Mouse (Mus musculus): ENCODE results near the gene Fbxo33. TPM values are rescaled to one million over a fixed set of nuclear protein-coding genes. Genes with fewer than 3 reads are reported as not detected.
A peak's percentile ranks its signal among the peaks of the same experiment; 100 is the strongest.
"Not testable (repeated sequence)": the region's sequence is repeated elsewhere in the genome, so short reads cannot be mapped to it uniquely, and the experiment has no call there.

Gene Fbxo33
- total RNA-seq (2022), result 10 to 100 TPM; 41.6 to 67.2 (median 48.8) TPM

GRCm38 (mm10) chr12:59219325-59220225 is at the start of gene Fbxo33:
Gene Fbxo33, minus strand, starts transcription at chr12:59219725.
- DNase-seq, result peak; percentile 96

DNA sequence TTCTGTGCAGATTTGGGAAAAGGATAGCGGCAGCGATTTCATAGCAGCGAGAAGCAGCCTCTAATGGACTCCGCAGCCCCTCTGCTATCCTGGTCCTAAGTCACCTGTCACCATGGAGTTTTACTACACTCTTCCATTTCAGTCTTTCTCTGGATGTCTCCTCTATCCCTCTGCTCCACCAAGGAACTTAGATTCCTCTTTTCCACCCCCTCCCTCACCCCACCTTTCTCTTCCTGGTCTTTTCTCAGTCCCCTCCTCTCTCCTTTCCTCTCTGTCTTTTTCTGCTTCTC is 46.4 kb upstream of the Fbxo33 start:
- no peak for DNase-seq

DNA sequence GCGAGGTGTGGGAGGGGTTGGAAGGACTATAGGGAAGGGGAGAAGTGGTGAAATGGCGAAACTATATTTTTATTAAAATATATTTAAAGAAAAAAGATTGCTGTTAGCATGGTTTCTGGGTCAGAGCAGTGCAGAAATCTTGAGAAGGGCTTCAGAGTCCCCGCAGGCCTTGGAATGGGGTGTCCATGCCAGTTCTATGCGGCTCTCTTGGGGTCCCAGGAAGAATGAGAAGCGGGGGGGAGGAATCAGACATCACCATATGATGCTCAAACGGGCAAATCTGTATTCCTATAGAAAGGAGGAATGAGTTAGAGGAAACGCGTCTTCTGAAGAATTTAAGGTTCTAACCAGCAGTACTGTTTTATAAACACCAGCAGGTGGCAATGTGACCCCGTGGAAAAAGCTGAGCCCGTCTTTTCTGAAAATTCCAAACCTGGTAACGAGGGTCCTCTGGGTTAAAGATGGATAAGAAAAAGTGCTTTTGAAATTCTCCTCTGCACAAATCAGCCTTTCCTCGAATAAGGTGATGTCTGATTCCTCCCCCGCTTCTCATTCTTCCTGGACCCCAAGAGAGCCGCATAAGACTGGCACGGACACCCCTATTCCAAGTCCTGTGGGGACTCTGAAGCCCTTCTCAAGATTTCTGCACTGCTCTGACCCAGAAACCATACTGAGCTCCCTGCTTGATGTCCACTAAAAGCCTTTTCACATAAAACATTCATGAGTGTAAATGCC is 45.8 kb upstream of the Fbxo33 start:
- no peak for DNase-seq

DNA sequence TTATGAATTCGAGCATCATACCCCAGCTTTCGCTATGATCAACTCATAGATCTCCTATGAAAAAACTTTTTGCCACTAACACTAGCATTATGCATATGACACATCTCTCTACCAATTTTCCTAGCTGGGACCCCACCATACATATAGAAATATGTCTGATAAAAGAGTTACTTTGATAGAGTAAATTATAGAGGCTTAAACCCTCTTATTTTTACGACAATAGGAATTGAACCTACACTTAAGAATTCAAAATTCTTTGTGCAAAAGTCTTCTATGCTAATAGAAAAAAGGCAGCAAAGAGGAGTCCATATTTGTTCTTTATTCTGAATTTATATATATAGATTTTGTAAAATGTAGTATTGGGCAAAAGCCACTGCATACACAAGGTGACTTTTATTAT is 43.3 kb upstream of the Fbxo33 start:
- no peak for DNase-seq

DNA sequence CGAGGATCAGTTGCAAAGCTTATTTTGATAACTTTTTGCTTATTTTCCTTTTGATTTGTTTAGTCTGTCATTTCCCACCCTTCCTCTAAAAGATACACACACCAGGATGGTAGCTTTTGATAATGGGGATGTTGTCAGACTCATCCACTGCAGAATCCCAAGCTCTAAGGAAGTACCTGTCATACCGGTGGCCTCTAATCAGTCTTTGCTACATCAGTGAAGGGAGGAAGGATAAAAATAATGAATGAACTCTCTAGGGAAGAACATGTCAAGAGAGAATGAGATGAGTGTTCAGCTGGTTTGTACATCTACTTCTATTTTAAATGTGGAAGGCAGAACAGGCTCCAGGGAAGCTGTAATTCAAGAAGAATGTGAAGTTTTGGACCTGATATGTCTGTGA is 41.3 kb upstream of the Fbxo33 start:
- no peak for DNase-seq

DNA sequence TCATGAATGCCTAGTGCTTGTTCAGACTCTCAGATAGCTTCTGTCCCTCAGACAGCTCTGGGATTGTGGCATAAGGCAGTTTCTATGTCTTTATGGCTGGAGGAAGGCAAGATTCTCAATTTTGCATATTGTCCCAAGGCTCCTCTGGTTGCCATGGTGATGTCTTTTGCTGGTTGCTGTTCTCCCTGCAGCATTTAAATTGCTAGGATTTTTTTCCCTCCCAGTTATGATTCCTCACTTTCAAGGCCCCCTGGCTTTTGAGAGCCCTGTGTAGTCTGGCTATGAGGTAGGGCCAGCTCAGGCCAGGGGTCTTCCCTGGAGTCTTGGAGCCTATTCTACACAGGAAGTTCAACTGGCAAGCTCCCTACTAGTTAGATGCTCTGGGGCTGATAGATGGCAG is 40.8 kb upstream of the Fbxo33 start:
- DNase-seq, result no peak

DNA sequence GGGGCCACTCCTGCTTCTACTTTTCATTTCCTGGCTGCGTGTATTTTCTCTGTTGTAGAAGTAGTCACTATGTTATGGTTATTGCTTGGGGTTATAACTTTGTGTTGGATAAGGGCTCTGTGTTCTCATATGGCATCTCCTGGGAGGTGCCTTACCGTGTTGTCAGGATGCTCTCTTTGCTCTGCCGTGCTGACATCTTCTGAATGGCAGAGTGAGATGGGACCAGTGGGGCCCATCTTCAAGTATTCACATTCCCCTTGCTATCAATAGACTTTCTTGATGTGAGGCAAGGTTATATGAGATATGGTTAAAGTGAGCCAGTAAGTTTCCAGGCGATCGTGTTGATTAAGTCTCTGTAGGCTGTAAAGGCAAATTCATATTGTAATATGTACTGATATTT is 39.5 kb upstream of the Fbxo33 start:
- DNase-seq, result no peak

- no peak for DNase-seq
These were observed 30.8 kb upstream of the Fbxo33 start for GRCm38 (mm10) chr12:59250259-59250827.

GRCm38 (mm10) chr12:59248969-59249368 is 29.4 kb upstream of the Fbxo33 start:
- no peak for DNase-seq

GRCm38 (mm10) chr12:59241031-59241430 is 21.5 kb upstream of the Fbxo33 start:
- DNase-seq, result not testable (repeated sequence)

- DNase-seq, result no peak
These were observed 18.9 kb upstream of the Fbxo33 start for GRCm38 (mm10) chr12:59238434-59238833.

DNA sequence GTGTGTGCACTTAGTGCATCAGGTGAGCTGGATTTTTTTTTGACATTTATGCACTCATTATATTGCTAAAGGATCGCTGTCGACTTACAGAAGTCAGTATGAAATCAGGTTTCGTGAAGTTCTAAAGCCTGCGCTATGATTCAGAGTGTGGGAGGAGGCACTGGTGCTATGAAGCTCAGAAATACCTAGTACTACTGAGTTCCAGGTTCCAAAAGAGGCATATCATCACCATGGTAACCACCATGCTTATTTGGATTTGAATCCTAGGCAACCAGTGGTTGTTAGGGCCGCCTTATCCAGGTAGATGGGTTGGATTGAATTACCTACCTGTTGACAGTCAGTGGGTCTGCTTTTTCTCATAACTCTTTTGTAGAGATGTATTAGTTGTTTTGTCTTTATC is 8.9 kb upstream of the Fbxo33 start:
- DNase-seq, result no peak

- peak; percentile 42 for DNase-seq
These were observed 744 bp downstream of the Fbxo33 start for GRCm38 (mm10) chr12:59218640-59219321.

DNA sequence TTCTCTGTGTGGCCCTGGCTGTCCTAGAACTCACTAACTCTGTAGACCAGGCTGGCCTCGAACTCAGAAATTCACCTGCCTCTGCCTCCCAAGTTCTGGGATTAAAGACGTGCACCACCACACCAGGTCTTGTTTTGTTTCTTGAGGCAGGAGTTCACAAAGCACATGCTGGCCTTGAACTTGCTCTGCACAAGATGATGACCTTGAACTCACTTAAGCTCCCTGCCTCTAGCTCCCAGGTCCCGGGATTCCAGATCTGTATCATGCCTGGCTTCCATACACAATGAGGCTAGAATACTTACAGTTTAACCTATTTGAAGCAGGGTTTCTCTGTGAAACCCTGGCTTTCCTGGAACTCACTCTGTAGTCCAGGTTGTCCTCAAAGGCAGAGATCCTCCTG is 2.2 kb downstream of the Fbxo33 start:
- DNase-seq, result no peak

- DNase-seq, result no peak
These were observed 2.8 kb downstream of the Fbxo33 start for GRCm38 (mm10) chr12:59216676-59217266.

DNA sequence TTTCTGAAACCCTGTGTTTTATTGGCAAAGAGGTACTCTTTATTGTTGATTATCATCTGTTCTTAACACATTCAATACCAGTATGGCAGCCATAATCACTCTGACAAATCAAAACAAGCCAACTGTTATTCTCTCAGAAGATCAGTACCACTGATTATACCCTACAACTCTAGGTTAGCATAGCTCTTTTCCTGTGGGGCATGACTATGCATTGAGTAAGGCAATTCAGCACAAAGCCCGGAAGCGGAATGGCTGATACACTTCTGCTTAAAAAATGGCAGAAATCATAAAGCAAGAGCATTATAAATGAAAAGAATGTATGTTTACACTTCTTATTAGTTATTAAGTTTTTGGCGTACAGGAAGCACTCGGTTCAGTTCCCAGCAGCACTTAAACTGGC is 3.3 kb downstream of the Fbxo33 start:
- no peak for DNase-seq

DNA sequence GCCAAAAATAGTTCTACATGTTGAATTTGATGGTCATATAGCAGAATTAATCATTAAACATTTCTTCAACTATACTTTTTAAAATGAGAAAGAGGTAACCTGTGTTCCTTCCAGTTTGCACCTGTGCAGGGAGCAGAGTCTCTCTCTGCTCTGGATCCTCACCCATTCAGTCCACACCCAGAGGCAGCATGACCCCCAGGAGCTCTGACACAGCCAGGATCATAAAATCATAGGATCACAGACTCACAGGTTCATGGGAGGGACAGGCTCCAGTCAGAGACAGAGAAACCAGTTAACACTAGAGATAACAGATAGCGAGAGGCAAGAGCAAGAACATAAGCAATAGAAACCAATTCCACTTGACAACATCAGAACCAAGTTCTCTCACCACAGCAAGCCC is 11.7 kb downstream of the Fbxo33 start:
- no peak for DNase-seq

- no peak for DNase-seq
These were observed 12.5 kb downstream of the Fbxo33 start for GRCm38 (mm10) chr12:59207000-59207390.

- no peak for DNase-seq
These were observed 13.1 kb downstream of the Fbxo33 start for GRCm38 (mm10) chr12:59206208-59206999.

GRCm38 (mm10) chr12:59205571-59205970 is 14.0 kb downstream of the Fbxo33 start:
- no peak for DNase-seq

GRCm38 (mm10) chr12:59199361-59199760 is 20.2 kb downstream of the Fbxo33 start:
- DNase-seq, result no peak

DNA sequence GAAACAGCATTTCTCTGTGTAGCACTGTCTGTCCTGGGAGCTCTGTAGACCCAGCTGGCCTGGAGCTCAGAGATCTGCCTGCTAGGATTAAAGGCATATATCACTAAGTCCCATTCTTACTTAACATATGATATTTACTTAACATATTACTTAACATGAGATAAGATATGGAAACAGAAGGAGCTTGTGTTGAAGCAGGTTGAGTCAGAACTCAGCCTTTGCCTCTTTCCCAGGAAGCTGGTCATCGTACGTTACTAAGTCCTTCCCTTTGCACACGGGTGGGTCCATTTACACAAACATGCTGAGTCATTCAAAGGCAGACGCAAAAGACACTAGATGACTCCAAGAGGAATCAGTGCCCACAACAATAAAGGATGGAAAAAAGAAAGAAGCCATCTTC is 20.8 kb downstream of the Fbxo33 start:
- no peak for DNase-seq

All from adrenal gland, adult 8-10 months (tissue).